Mouse (Mus musculus) myocyte (in vitro differentiated cells): Measurements from ENCODE around the gene Gm20662. TPM values are rescaled to one million over a fixed set of nuclear protein-coding genes. Genes with fewer than 3 reads are reported as not detected.

ENCODE experiments used
- H3K27me3 ChIP-seq: one replicate; pipeline ENCODE4 v1.6.1; 2011; ENCODE audit not compliant: control insufficient read depth, insufficient read depth, insufficient read length
- H3K36me3 ChIP-seq: one replicate; pipeline ENCODE4 v1.6.1; 2011; ENCODE audit not compliant: control insufficient read depth, insufficient read depth
- H3K4me2 ChIP-seq: one replicate; pipeline ENCODE4 v1.6.1; 2011; ENCODE audit warnings: low read depth, control low read depth
- H3K4me3 ChIP-seq: one replicate; pipeline ENCODE4 v1.5.1; 2011; ENCODE audit warnings: mild to moderate bottlenecking, control low read depth, moderate library complexity
- H3K79me2 ChIP-seq: one replicate; pipeline ENCODE4 v1.6.1; 2011; ENCODE audit not compliant: control insufficient read depth, insufficient read depth
- H3ac ChIP-seq: one replicate; pipeline ENCODE4 v1.6.1; 2011; ENCODE audit not compliant: control insufficient read depth, insufficient read length
- CEBPB ChIP-seq: IDR thresholded peaks from 2 replicates; pipeline ENCODE4 v1.6.1; 2011; ENCODE audit warnings: mild to moderate bottlenecking, moderate library complexity; ENCODE audit not compliant: poor library complexity, insufficient read depth, severe bottlenecking
- E2F4 ChIP-seq: IDR thresholded peaks from one replicate; pipeline ENCODE4 v1.6.1; 2011; ENCODE audit warnings: mild to moderate bottlenecking, control low read depth, moderate library complexity; ENCODE audit not compliant: insufficient read depth
- MAX ChIP-seq: IDR thresholded peaks from one replicate; pipeline ENCODE4 v1.6.1; 2011; ENCODE audit warnings: low read depth, mild to moderate bottlenecking, control low read depth
- MYOD1 ChIP-seq, 3 experiments: IDR thresholded peaks; one replicate each; pipeline ENCODE4 v1.6.1; 2011; ENCODE audit warnings: control low read depth in 2 of 3, low read depth in 2 of 3, mild to moderate bottlenecking in 2 of 3, moderate library complexity in 1 of 3; ENCODE audit not compliant: insufficient read length in 2 of 3, control insufficient read depth in 1 of 3
- MYOG ChIP-seq, 3 experiments: IDR thresholded peaks; one replicate each; pipeline ENCODE4 v1.6.1; 2011; ENCODE audit warnings: control low read depth in 2 of 3, low read depth in 2 of 3, mild to moderate bottlenecking in 2 of 3; ENCODE audit not compliant: insufficient read length in 2 of 3, control insufficient read depth in 1 of 3, insufficient read depth in 1 of 3
- POLR2A ChIP-seq: IDR thresholded peaks from one replicate; pipeline ENCODE4 v1.6.1; 2011; ENCODE audit warnings: low read depth, mild to moderate bottlenecking, control low read depth, moderate library complexity; ENCODE audit not compliant: insufficient read length
- POLR2AphosphoS2 ChIP-seq: IDR thresholded peaks from one replicate; pipeline ENCODE4 v1.6.1; 2011; ENCODE audit warnings: low read depth, control low read depth; ENCODE audit not compliant: insufficient read length
- REST ChIP-seq: IDR thresholded peaks from one replicate; pipeline ENCODE4 v1.6.1; 2011; ENCODE audit warnings: mild to moderate bottlenecking, control low read depth, moderate library complexity; ENCODE audit not compliant: insufficient read depth, insufficient read length
- SRF ChIP-seq: IDR thresholded peaks from one replicate; pipeline ENCODE4 v1.6.1; 2011; ENCODE audit warnings: low read depth; ENCODE audit not compliant: control insufficient read depth, insufficient read length
- TCF12 ChIP-seq: IDR thresholded peaks from one replicate; pipeline ENCODE4 v1.6.1; 2011; ENCODE audit warnings: mild to moderate bottlenecking, control low read depth; ENCODE audit not compliant: poor library complexity, insufficient read depth, severe bottlenecking
- TCF3 ChIP-seq: IDR thresholded peaks from one replicate; pipeline ENCODE4 v1.6.1; 2011; ENCODE audit warnings: low read depth, control low read depth; ENCODE audit not compliant: insufficient read length
- USF1 ChIP-seq: IDR thresholded peaks from one replicate; pipeline ENCODE4 v1.6.1; 2011; ENCODE audit warnings: low read depth, mild to moderate bottlenecking, control low read depth, moderate library complexity
- polyA plus RNA-seq: library from polyadenylated mRNA; unstranded; fragments of >200 nt; fragmentation: generic; extraction: Trizol; gene quantifications from one replicate; pipeline ENCODE4 v1.2.1, GENCODE M21; 2012; ENCODE audit warnings: missing spikeins

Gene Gm20662
- polyA plus RNA-seq, 1 experiment: 0.82 TPM

GRCm38 (mm10) chr9:108049016-108049455 is 52.9 kb downstream of the Gm20662 start, which contains the start of gene Gmppb:
Gmppb (plus strand) TSS chr9:108049242.
- Histone ChIP-seq H3K4me2 (peak within 1 kb of the TSS; percentile 88), H3ac (peak within 1 kb of the TSS; percentile 32), H3K27me3 (no peaks in the 10 kb centered on the region), H3K36me3 (no peaks in the 10 kb centered on the region), H3K79me2 (peaks cover 7% of the 10 kb centered on the region), H3K4me3 (peak within 1 kb of the TSS; percentile 77)
- no peak for TF ChIP-seq TCF3
- TF ChIP-seq POLR2AphosphoS2: peak; percentile 77
- peak; percentile 8 for TF ChIP-seq SRF
- TF ChIP-seq TCF12: no peak
- TF ChIP-seq E2F4: no peak
- TF ChIP-seq MAX: no peak
- peak in 1 of 3 experiments; percentile 43 for TF ChIP-seq MYOD1 (IDR thresholded peaks at IDR 0.05; ENCODE audit: control insufficient read depth in 1 of 3, insufficient read length in 2 of 3, low read depth in 2 of 3)
- no peak for TF ChIP-seq REST
- no peak for TF ChIP-seq CEBPB
- TF ChIP-seq MYOG (IDR thresholded peaks at IDR 0.05; ENCODE audit: control insufficient read depth in 1 of 3, insufficient read depth in 1 of 3, insufficient read length in 2 of 3, low read depth in 2 of 3): peak in 1 of 3 experiments; percentile 34
- TF ChIP-seq POLR2A: peak; percentile 60
- TF ChIP-seq USF1: no peak

DNA sequence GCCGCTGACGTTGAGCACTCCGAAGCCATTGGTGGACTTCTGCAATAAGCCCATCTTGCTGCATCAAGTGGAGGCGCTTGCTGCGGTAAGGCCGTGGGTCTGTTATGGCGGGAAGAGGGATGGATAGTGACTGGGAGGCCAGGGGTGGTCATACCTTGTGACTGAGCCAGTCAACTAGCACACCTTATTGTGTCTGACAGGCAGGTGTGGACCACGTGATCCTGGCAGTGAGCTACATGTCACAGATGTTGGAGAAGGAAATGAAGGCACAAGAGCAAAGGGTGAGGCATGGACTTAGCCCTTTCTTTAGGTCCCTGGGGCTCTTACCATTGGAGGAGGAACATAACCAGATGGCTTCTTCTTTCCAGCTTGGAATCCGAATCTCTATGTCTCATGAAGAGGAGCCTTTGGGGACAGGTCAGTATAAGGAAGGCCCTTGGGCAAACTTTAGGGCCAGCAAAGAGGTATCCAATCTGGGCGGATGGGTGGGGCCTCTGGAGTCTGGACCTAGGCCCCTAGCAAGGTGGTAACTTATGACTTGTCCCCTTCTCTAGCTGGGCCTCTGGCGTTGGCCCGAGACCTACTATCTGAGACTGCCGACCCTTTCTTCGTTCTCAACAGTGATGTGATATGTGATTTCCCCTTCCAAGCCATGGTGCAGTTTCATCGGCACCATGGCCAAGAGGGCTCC is 53.6 kb downstream of the Gm20662 start:
- Histone ChIP-seq H3K4me2 (peak overlapping the region; percentile 77), H3ac (peak overlapping the region; percentile 32), H3K79me2 (peaks cover 7% of the 10 kb centered on the region), H3K27me3 (no peaks in the 10 kb centered on the region), H3K4me3 (peak overlapping the region; percentile 77), H3K36me3 (no peaks in the 10 kb centered on the region)
- no peak for TF ChIP-seq SRF
- TF ChIP-seq TCF12: no peak
- peak; percentile 13 for TF ChIP-seq POLR2AphosphoS2
- TF ChIP-seq CEBPB: no peak
- TF ChIP-seq REST: no peak

DNA sequence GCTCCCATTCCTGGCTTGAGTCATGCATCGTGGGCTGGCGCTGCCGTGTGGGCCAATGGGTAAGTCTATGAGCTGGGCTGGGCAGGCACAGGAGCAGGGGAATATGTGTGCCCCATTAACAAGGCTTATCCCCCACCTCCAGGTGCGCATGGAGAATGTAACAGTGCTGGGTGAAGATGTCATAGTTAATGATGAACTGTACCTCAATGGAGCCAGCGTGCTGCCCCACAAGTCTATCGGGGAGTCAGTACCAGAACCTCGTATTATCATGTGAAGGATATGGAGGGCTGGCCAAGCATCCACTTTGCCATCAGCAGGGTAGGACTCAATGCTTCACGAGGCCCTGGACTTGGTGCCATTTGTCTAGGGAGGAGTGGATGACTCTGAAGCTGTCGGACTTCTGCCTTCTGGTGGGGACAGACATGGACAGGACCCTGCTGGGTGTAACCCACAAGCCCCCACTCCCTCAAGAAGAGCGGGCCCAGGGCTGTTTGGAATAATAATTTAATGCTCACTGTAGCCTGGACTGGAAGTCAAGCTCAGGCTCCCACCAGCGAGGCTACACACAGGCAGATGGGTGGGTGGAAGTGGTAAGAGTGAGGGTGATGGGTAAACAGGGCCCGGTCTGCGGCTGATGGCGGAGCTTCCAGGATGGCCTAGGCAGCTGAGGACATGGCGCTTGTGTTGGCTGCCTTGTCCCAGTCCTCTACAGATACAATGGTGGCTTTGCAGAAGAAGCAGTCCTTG is 55.2 kb downstream of the Gm20662 start:
- Histone ChIP-seq H3ac (no peak overlapping the region), H3K4me3 (no peak overlapping the region), H3K36me3 (peaks cover 3% of the 10 kb centered on the region), H3K79me2 (peaks cover 7% of the 10 kb centered on the region), H3K4me2 (no peak overlapping the region), H3K27me3 (no peaks in the 10 kb centered on the region)
- TF ChIP-seq POLR2AphosphoS2 (peak; percentile 52), MAX (no peak), POLR2A (peak; percentile 35)

- H3K27me3 ChIP-seq: no peaks in the 10 kb centered on the region
- peaks cover 3% of the 10 kb centered on the region for H3K36me3 ChIP-seq
- TF ChIP-seq CEBPB (no peak), MYOD1 (IDR thresholded peaks at IDR 0.05; ENCODE audit: control insufficient read depth in 1 of 3, insufficient read length in 2 of 3, low read depth in 2 of 3) (no peak), USF1 (no peak), TCF12 (no peak), E2F4 (no peak), SRF (no peak), MAX (no peak), TCF3 (no peak), MYOG (IDR thresholded peaks at IDR 0.05; ENCODE audit: control insufficient read depth in 1 of 3, insufficient read depth in 1 of 3, insufficient read length in 2 of 3, low read depth in 2 of 3) (no peak)
- no peak overlapping the region for H3K4me3 ChIP-seq
- no peak overlapping the region for H3K4me2 ChIP-seq
- peaks cover 7% of the 10 kb centered on the region for H3K79me2 ChIP-seq
- H3ac ChIP-seq: no peak overlapping the region
These were observed 55.7 kb downstream of the Gm20662 start for GRCm38 (mm10) chr9:108051931-108052220.

GRCm38 (mm10) chr9:108052411-108052810 is 56.3 kb downstream of the Gm20662 start:
- peaks cover 3% of the 10 kb centered on the region for H3K36me3 ChIP-seq
- H3K27me3 ChIP-seq: no peaks in the 10 kb centered on the region
- H3ac ChIP-seq: no peak overlapping the region
- H3K4me2 ChIP-seq: no peak overlapping the region
- TF ChIP-seq POLR2A: no peak
- TF ChIP-seq POLR2AphosphoS2: peak; percentile 54
- TF ChIP-seq SRF: no peak
- no peak for TF ChIP-seq TCF3
- TF ChIP-seq MYOG (IDR thresholded peaks at IDR 0.05; ENCODE audit: control insufficient read depth in 1 of 3, insufficient read depth in 1 of 3, insufficient read length in 2 of 3, low read depth in 2 of 3): no peak
- no peak for TF ChIP-seq E2F4
- TF ChIP-seq MYOD1 (IDR thresholded peaks at IDR 0.05; ENCODE audit: control insufficient read depth in 1 of 3, insufficient read length in 2 of 3, low read depth in 2 of 3): no peak
- no peak for TF ChIP-seq USF1
- H3K79me2 ChIP-seq: peaks cover 7% of the 10 kb centered on the region
- H3K4me3 ChIP-seq: no peak overlapping the region
